Mouse (Mus musculus) intestine, embryonic 16.5 days (tissue): Measurements from ENCODE around the gene Hoxa9. TPM values are rescaled to one million over a fixed set of nuclear protein-coding genes. Genes with fewer than 3 reads are reported as not detected.

Experiments used
- ATAC-seq: fragments of 200-750 bp; cut with Nextera tagmentation; 2 replicates; pipeline ENCODE4 v1.8.0; 2017; ENCODE audit warnings: moderate TSS enrichment, moderate library complexity
- H3K27ac ChIP-seq: fragments of 300-500 bp; sonication (generic); 2 replicates; pipeline ENCODE4 v1.5.1; 2014; ENCODE audit warnings: mild to moderate bottlenecking, low read length
- H3K27me3 ChIP-seq: fragments of 300-500 bp; sonication (generic); replicated peaks from 2 replicates; pipeline ENCODE4 v1.6.1; 2014; ENCODE audit warnings: low read length, control low read depth, mixed read lengths; ENCODE audit not compliant: control insufficient read depth, insufficient read depth
- H3K36me3 ChIP-seq: fragments of 300-500 bp; sonication (generic); 2 replicates; pipeline ENCODE4 v1.6.1; 2014; ENCODE audit warnings: low read length, control low read depth; ENCODE audit not compliant: control insufficient read depth, insufficient read depth
- H3K4me1 ChIP-seq: fragments of 300-500 bp; sonication (generic); 2 replicates; pipeline ENCODE4 v1.6.1; 2014; ENCODE audit warnings: low read length, control low read depth, mixed read lengths; ENCODE audit not compliant: control insufficient read depth, insufficient read depth
- H3K4me2 ChIP-seq: fragments of 300-500 bp; sonication (generic); 2 replicates; pipeline ENCODE4 v1.6.1; 2014; ENCODE audit warnings: low read depth, low read length, control low read depth
- H3K4me3 ChIP-seq: fragments of 300-500 bp; sonication (generic); 2 replicates; pipeline ENCODE4 v1.5.1; 2014; ENCODE audit warnings: mild to moderate bottlenecking, low read length
- H3K9ac ChIP-seq: fragments of 300-500 bp; sonication (generic); 2 replicates; pipeline ENCODE4 v1.6.1; 2014; ENCODE audit warnings: low read depth, low read length
- H3K9me3 ChIP-seq: fragments of 300-500 bp; sonication (generic); 2 replicates; pipeline ENCODE4 v1.6.1; 2016; ENCODE audit warnings: low read length, control low read depth; ENCODE audit not compliant: control insufficient read depth
- WGBS: fragments of 180-500 bp; shearing (Covaris S2); extraction: QIAGEN DNeasy Blood & Tissue Kit; methylation state at CpG from one replicate; pipeline ENCODE4 v1.1.7; 2014; 5-methylcytosine and 5-hydroxymethylcytosine counted together
- polyA plus RNA-seq: library from polyadenylated mRNA; unstranded; fragments of >200 nt; fragmentation: Nextera tagmentation; extraction: Ambion mirVana; gene quantifications from 2 replicates; pipeline ENCODE4 v1.2.1, GENCODE M21; 2015

Gene Hoxa9
- polyA plus RNA-seq, 1 experiment from 2014 or later = 3.2 TPM

DNA sequence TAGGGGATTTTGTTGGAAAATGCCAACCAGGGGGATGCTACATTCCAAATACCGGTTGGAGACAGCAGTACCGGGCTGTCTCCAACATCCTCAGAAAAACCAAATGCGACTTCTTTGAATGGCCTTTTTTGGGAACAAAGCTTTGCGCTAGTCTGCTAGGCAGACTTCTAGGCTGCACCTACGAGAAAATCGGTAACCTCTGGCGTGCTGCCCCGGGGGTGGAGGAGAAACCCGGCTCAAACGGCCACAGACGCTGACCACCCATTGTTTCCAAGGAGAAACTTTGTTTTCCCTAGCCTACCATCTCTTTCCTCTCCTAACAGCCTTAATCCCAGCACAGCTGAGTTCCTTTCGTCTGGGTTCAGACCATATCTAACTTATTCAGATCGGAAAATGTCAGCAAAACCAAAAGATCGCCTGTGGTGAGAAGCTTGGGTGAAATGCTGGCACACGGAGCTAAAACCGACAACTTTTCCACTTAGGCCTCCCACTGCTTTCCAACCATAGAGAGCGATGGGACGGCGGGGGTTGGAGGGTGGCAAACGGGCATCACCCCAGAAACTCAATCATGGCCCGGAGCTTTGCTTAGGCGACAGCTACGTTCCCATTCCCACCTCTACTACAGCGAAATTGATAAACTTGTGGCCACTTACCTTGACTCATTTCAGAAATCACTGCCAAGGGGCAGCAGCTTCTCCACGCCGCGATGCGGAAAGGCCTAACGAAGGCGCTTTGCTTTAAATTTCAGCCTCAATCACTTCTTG is 8.9 kb upstream of the Hoxa9 start:
- H3K9me3 ChIP-seq = no peaks in the 10 kb centered on the region
- H3K27ac ChIP-seq = no peak overlapping the region
- H3K4me3 ChIP-seq = peak overlapping the region; percentile 25
- H3K36me3 ChIP-seq = no peaks in the 10 kb centered on the region
- H3K9ac ChIP-seq = peak overlapping the region; percentile 23
- ATAC-seq = no peak
- peaks cover 2% of the 10 kb centered on the region; the same call in 1 of the 2 replicates for H3K4me1 ChIP-seq
- peak overlapping the region; percentile 2; the same call in 1 of the 2 replicates for H3K4me2 ChIP-seq
- WGBS = 3% methylated on average over 30 of the region's 30 CpGs
- peaks cover 79% of the 10 kb centered on the region for H3K27me3 ChIP-seq

DNA sequence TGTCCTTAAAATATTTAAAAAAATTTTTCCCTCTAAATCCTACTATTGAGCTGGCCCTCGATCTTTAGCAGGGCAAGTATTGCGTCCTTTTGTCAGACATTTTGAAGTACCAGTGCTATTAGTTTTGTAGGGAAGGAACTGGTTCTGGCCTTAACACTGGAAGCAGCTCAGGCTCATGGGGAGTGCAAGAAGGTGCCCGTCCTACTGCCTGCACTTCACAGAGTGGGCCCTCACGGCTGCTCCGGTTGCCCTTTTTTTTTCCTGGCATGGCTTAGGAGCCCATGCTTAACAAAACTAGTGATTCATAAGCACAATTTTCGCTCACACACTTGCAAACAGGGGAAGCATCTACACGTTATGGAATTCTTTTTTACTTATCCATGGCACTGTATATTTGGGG is 8.1 kb upstream of the Hoxa9 start:
- Histone ChIP-seq H3K4me3 (peak overlapping the region; percentile 23), H3K9ac (no peak overlapping the region), H3K9me3 (no peaks in the 10 kb centered on the region), H3K27ac (no peak overlapping the region), H3K36me3 (no peaks in the 10 kb centered on the region), H3K27me3 (peaks cover 86% of the 10 kb centered on the region), H3K4me1 (peaks cover 2% of the 10 kb centered on the region; the same call in 1 of the 2 replicates), H3K4me2 (no peak overlapping the region)
- 6% methylated on average over 7 of the region's 7 CpGs for WGBS
- ATAC-seq = no peak

DNA sequence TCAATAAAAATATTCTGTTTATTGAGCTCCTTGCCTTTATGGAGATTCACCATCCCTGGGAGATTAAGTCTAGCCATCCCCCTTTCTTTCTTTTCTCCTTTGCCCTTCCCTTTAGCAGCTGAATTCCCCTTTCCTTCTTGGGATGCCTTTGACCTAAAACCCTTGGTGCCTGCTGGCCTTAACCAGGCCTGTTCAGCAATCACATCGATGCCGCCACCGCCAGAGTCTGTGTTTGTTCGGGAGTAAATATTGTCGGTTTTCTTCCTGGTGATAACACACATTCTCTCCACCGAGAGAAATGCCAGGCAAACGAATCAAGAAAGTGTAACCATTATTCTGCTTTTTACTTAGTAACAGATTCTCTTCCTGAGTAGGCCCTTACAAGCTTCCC is 7.3 kb upstream of the Hoxa9 start:
- Histone ChIP-seq H3K4me3 (peak overlapping the region; percentile 13; the same call in 1 of the 2 replicates), H3K27ac (no peak overlapping the region), H3K36me3 (no peaks in the 10 kb centered on the region), H3K4me2 (no peak overlapping the region), H3K9me3 (no peaks in the 10 kb centered on the region), H3K4me1 (peaks cover 2% of the 10 kb centered on the region; the same call in 1 of the 2 replicates), H3K9ac (no peak overlapping the region), H3K27me3 (peaks cover 88% of the 10 kb centered on the region)
- WGBS = 3% methylated on average over 7 of the region's 7 CpGs
- no peak for ATAC-seq

DNA sequence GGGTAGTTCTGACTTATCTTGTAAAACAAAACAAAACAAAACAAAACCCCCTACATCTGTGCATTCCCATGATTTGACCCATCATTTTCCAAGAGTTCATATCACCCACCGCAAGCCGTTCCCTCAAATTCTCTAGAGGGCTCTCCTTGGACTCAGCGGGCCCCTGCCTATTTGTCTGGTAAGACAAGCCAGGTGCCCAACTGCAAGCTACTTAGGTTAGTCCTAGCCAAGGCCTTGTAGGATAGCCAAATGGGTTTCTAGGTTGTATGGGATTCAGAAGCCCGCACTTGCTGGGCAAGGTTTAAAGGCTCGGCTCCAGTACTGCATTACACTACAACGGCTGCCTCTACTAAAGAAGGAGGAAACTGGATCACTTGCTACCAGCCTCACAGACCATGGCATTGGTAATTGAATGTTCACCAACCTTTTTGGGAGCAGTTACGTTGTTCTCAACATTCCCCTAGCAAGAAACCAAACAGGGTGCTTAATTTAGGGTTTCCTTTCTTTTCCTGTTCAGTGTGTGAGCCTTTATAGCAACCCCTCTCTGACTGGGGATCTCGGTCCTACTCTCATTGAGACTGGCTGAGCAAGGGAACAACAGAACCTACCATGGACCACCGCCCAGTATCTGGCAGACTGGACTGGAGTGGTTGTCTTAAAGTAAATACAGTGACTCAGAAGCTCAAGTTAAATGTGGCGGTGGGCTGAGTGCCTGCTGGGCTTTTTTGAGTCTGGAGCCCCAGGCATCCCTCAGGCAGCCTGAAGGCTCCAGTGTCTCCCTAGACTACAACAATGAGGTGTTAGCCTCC is 6.7 kb upstream of the Hoxa9 start:
- Histone ChIP-seq H3K4me1 (peaks cover 2% of the 10 kb centered on the region; the same call in 1 of the 2 replicates), H3K36me3 (no peaks in the 10 kb centered on the region), H3K27me3 (peaks cover 88% of the 10 kb centered on the region), H3K27ac (no peak overlapping the region), H3K4me3 (peak overlapping the region; percentile 13), H3K9me3 (no peaks in the 10 kb centered on the region), H3K9ac (no peak overlapping the region), H3K4me2 (no peak overlapping the region)
- WGBS = 11% methylated on average over 10 of the region's 10 CpGs
- no peak for ATAC-seq

DNA sequence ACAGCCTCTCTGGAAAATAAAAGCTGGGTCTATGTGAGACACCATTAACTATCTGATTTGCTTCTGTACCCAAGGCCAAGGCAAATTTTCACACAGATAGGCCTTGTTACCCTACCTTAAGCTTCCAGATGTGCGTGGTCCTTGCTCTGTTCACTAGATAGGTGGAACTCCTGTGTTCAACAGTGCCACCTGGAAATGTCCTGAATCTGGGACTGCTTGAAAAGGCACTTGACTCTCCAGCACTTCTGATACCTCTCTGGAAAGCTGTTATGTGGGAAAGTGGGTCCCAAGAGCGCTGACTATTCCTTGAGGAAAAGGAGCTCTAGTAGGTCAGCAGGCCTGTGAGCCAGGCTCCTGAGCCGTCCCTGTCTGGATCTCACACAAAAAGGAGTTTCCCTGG is 5.9 kb upstream of the Hoxa9 start:
- no peaks in the 10 kb centered on the region for H3K9me3 ChIP-seq

DNA sequence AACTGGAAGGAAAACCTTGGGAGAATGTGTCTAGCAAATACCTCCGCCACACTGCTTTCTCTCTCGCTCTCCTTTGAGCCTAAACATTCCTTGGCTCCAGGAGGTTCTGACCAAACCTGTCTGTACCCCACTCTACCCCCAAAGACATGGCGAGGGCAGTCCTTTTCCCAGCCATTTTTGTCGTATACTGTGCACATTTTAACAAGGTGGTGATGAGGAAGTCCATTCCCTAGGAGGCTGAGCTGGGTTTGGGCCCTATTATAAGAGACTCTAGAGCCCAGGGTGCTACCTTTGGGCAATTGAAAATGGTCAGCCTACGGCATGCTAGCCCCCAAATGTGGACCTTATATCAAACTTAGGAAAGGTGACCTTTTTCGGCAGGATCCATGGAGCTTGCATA is 5.0 kb upstream of the Hoxa9 start:
- 33% methylated on average over 6 of the region's 6 CpGs for WGBS
- H3K4me2 ChIP-seq = no peak overlapping the region
- no peaks in the 10 kb centered on the region for H3K9me3 ChIP-seq
- H3K9ac ChIP-seq = no peak overlapping the region
- no peak overlapping the region for H3K4me3 ChIP-seq
- no peak overlapping the region for H3K27ac ChIP-seq
- no peaks in the 10 kb centered on the region for H3K36me3 ChIP-seq
- H3K4me1 ChIP-seq = peaks cover 2% of the 10 kb centered on the region; the same call in 1 of the 2 replicates
- H3K27me3 ChIP-seq = peaks cover 78% of the 10 kb centered on the region
- no peak for ATAC-seq

More for the DNA sequence above, 5.9 kb upstream of the Hoxa9 start:
- Histone ChIP-seq H3K9ac (no peak overlapping the region), H3K36me3 (no peaks in the 10 kb centered on the region), H3K4me1 (peaks cover 2% of the 10 kb centered on the region; the same call in 1 of the 2 replicates), H3K27ac (no peak overlapping the region), H3K27me3 (peaks cover 85% of the 10 kb centered on the region), H3K4me3 (no peak overlapping the region), H3K4me2 (no peak overlapping the region)
- 20% methylated on average over 3 of the region's 3 CpGs for WGBS
- no peak for ATAC-seq

DNA sequence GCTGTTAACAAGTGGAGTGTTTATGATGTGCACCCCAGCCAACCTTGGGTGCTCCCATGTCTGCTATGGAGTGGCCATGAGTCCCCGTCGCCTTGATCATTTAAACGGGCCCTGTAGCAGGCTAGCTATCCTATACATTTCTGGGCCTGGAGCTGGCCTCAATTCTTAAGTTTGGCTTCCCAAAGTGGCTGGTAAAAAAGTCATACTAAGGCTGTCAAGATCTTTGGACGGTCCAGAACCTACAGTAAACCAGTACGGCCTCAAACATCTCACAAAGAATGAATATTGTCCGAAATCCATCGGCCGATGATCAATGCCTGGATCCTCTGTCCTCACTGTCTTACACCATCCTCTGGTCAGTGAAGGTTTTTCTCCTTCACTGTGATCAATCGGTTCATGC is 4.4 kb upstream of the Hoxa9 start:
- no peak overlapping the region for H3K4me2 ChIP-seq
- H3K4me3 ChIP-seq = no peak overlapping the region; the same call in 1 of the 2 replicates
- H3K27me3 ChIP-seq = peaks cover 74% of the 10 kb centered on the region

DNA sequence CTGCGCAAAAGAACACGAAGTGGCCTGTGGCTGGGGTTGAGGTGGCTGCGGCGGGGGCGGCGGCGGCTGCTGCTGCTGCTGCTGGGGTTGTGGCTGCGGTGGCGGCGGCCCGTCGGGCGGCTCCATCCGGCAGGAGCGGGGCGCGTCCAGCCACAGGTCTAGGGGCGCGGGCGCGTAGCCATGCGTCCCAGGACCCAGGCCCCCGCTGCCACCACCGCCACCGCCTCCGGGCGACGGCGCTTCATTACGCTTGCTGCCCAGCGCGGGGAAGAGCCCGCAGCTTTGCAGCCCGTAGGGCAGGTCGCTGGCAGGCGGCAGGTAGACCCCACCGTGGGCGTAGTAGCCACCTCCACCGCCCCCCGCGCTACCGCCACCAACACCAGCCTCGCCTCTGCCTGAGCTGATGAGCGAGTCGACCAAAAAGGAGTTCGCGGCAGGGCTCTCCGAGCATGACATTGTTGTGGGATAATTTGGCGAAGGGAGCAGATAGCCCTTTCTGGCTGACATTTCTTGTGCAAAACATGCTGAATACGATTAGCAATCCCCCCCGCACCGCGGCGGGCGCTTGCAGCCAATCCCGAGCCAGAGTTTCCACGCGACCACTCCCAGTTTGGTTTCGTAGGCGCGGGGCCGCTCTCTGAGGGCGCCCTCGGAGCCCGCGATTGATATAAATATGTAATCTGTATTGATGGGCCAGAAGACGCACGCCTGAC is 3.7 kb upstream of the Hoxa9 start:
- Histone ChIP-seq H3K36me3 (no peaks in the 10 kb centered on the region), H3K9me3 (no peaks in the 10 kb centered on the region), H3K4me3 (peak overlapping the region; percentile 35), H3K27me3 (peaks cover 76% of the 10 kb centered on the region), H3K27ac (peak overlapping the region; percentile 34; the same call in 1 of the 2 replicates), H3K9ac (peak overlapping the region; percentile 37), H3K4me1 (no peaks in the 10 kb centered on the region), H3K4me2 (0 out of 2 replicates have a peak overlapping the region, but pooled peaks have one; percentile 3)
- 1% methylated on average over 65 of the region's 68 CpGs for WGBS
- no peak for ATAC-seq

More for the DNA sequence above, 4.4 kb upstream of the Hoxa9 start:
- H3K9me3 ChIP-seq = no peaks in the 10 kb centered on the region
- ATAC-seq = no peak
- no peak overlapping the region for H3K9ac ChIP-seq
- 34% methylated on average over 9 of the region's 9 CpGs for WGBS
- H3K36me3 ChIP-seq = no peaks in the 10 kb centered on the region
- H3K4me1 ChIP-seq = no peaks in the 10 kb centered on the region; the same call in 1 of the 2 replicates
- no peak overlapping the region for H3K27ac ChIP-seq
